ENCODE assay signal across 7 mouse cellular contexts in genomic region chr5:150954791-150955190, GRCm38 (mm10).
"Had no signal": no experiment of that assay in that cellular context is flagged by ENCODE, and none has a peak within 500 bp of the region (broad histone marks: within the 10 kb centered on the region; RNA-seq: fewer than 3 reads in every experiment).

No protein-coding gene starts in this region.

- DNase-seq: left cerebral cortex, postnatal 4 days; lung, embryonic 14.5 days; lung, postnatal 10 days; lung, postnatal 4 days; retina, postnatal 1 day; thymus, adult 2 months; thymus, postnatal 25 days had no signal
